Mouse (Mus musculus): ENCODE data around the gene Tbc1d10c. TPM values are rescaled to one million over a fixed set of nuclear protein-coding genes. Genes with fewer than 3 reads are reported as not detected.

The Tbc1d10c gene
- polyA plus RNA-seq, 1 experiment, result not detected

DNA sequence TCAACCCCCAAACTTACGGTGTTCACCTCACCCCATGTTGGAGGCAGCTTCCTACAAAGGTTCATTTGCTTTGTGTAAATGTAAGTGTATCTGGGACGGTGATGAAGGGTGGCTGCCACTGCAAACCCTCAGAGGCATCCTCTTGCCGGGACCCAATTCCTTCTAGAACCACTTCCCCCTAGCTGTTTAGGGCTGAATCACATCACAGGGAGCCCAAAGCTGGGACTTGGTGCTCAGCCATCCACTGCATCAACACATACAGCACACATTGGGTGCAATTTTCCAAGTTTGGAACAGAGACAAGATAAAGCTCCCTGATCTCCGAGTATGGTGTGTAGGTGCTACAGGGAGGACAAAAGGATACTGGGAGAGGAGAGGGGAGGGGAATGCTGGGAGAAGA lies 13.8 kb upstream of the Tbc1d10c start:
- Histone ChIP-seq H3K4me3 (ENCODE audit: insufficient read depth, low read depth, low read length) (no peak overlapping the region), H3K4me1 (ENCODE audit: control insufficient read depth, insufficient read depth, insufficient read length, low read length) (peaks cover 7% of the 10 kb centered on the region; the same call in 1 of the 2 replicates), H3K27ac (replicated peaks; ENCODE audit: low read depth, low read length) (no peak overlapping the region)

DNA sequence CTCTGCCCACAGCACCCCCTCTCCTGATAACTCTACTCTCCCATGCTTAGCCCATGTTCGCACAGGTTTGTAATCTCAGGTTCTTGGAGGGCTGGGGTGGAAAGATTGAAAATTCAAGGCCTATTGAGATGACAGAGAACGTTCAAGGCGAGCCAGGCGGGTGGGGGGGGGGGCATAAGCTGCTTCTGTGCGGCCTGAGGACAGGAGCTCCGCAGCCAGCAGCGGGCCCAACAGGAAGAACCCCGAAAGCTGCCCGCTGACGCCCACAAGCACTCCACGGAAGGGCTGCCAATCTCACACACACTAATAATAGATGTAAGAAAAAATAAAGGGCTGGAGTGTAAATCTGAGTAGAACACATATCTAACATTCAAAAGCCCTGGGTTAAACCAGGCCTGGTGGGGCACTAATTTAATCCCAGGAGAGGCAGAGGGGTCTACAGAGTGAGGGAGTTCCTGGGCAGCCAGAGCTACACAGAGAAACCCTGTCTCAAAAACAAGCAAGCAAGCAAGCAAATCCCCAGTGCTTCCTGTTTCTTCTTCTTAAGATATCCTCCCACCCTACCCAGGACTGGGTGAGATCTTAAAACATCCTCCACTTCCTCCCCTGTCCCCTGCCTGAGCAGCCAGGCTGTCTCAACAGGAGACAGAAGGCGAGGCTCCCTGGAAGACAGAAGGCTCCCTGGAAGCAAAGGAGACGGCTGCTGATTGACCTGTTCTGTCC lies 12.7 kb upstream of the Tbc1d10c start:
- Histone ChIP-seq H3K4me1 (ENCODE audit: control insufficient read depth, insufficient read depth, insufficient read length, low read length) (peaks cover 7% of the 10 kb centered on the region; the same call in 1 of the 2 replicates), H3K4me3 (ENCODE audit: insufficient read depth, low read depth, low read length) (no peak overlapping the region), H3K27ac (replicated peaks; ENCODE audit: low read depth, low read length) (no peak overlapping the region)

DNA sequence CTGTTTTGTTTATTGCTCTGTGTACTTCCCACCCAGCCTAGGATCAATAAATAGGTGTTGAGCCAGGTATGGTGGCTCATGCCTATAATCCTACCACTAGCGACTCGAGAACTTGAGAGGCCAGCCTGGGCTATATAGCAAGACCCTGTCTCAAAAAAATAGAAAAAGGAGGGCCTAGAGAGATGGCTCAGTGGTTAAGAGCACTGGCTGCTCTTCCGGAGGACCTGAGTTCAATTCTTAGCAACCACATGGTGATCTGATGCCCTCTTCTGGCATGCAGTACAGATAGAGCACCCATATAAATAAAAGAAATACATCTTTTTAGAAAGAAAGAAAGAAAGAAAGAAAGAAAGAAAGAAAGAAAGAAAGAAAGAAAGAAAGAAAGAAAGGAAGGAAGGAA lies 12.1 kb upstream of the Tbc1d10c start:
- Histone ChIP-seq H3K4me3 (ENCODE audit: insufficient read depth, low read depth, low read length) (no peak overlapping the region), H3K27ac (replicated peaks; ENCODE audit: low read depth, low read length) (no peak overlapping the region), H3K4me1 (ENCODE audit: control insufficient read depth, insufficient read depth, insufficient read length, low read length) (peaks cover 7% of the 10 kb centered on the region; the same call in 1 of the 2 replicates)

DNA sequence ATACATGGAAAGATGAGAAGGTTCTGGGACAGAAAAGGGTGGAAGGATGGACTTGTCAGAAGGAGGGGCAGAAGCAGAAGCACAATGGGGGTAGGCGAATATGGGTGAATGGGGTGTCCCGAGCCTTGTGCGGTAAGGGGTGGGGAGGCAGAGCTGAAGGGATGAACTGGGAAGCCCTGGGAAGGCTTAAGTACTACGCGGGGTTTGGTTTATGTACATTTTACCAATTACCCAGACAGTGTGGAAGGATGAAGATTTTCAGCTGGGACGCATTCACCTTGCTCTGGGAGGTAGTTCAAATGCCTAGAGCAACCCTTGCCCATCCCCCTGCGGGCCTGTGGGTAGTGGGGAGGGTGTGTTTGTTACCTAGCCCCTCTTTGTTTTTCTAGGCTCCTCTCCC lies 11.1 kb upstream of the Tbc1d10c start:
- H3K4me1 ChIP-seq (ENCODE audit: control insufficient read depth, insufficient read depth, insufficient read length, low read length), result peaks cover 7% of the 10 kb centered on the region; the same call in 1 of the 2 replicates
- no peak overlapping the region for H3K27ac ChIP-seq (replicated peaks; ENCODE audit: low read depth, low read length)
- H3K4me3 ChIP-seq (ENCODE audit: insufficient read depth, low read depth, low read length), result peak overlapping the region; percentile 70

DNA sequence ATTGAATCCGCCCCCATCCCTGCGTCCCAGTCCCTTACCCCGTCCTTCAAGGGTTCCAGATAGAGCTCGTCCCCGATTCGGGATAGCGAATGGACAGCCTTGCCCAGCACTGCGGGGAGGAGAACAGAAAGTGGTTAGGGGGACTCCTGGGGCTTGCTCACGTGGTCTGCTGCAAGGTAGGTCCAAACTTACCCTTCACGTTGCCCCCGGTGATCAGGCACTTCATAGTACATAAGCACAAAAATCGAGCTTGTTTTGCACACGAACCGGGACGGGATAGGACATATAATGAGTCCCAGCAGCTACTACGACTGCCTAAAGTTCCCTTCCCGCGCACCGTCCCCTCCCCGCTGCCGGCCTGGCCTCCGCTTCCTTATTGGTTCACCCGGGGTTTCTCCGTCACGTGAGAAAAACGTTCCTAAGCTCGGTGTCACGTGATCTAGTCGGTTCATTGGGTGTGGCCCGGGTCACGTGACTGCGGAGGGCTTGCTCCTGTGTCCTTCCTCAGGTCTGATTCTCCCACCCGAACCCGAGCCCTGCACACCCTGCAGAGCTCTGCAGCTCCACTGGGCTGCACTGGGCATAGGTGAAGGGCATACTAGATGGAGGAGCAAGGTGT lies 10.3 kb upstream of the Tbc1d10c start, which contains the start of gene Rad9a:
Gene Rad9a, minus strand, starts transcription at position 372 of the 619 bp plus-strand sequence.
- H3K27ac ChIP-seq (replicated peaks; ENCODE audit: low read depth, low read length), result peak within 1 kb of the TSS; percentile 58
- peak within 1 kb of the TSS; percentile 70 for H3K4me3 ChIP-seq (ENCODE audit: insufficient read depth, low read depth, low read length)

DNA sequence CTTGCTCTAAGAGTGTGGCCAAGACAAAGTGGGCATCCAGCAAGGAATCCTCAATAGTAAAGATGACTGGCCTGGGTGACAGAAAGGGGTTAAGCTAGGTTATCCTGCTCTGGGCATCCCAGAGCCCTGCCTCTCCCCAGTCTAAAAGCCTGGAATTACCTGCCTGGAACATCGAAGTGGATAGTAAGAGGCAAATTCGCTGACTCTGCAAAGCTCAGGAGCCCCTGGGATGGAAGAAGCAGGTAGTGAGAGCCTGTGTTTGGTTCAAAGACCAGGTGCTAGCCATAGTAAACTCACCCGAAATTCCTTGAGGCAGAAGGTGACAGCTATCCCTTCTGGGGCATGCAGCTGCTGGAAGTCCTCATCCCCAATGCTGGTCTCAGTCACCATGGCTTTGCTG lies 6.1 kb upstream of the Tbc1d10c start:
- H3K27ac ChIP-seq (replicated peaks; ENCODE audit: low read depth, low read length), result no peak overlapping the region
- H3K4me1 ChIP-seq (ENCODE audit: control insufficient read depth, insufficient read depth, insufficient read length, low read length), result peaks cover 24% of the 10 kb centered on the region
- no peak overlapping the region for H3K4me3 ChIP-seq (ENCODE audit: insufficient read depth, low read depth, low read length)

More for the DNA sequence above, 10.3 kb upstream of the Tbc1d10c start, which contains the start of gene Rad9a:
- H3K4me1 ChIP-seq (ENCODE audit: control insufficient read depth, insufficient read depth, insufficient read length, low read length), result peaks cover 10% of the 10 kb centered on the region

DNA sequence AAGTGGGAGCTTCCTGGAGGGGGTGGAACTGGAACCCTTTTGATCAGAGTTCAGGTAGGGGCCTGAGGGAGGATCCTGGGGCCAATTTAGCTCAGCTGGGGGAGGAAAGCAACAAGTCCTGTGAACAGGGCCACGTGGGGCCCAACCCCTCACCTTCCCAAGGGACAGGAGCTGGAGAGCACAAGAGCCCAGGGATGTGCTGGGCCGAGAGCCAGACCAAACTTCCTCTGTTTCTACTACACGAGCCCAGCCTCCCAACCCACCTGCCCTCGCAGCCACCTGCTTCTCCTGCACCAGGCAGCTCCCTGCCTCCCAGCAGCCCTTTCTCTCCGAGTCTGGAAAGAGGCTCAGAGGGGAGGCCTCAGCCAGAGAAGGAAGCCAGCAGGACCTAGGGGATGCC lies 5.5 kb upstream of the Tbc1d10c start:
- Histone ChIP-seq H3K27ac (replicated peaks; ENCODE audit: low read depth, low read length) (no peak overlapping the region), H3K4me1 (ENCODE audit: control insufficient read depth, insufficient read depth, insufficient read length, low read length) (peaks cover 24% of the 10 kb centered on the region)

DNA sequence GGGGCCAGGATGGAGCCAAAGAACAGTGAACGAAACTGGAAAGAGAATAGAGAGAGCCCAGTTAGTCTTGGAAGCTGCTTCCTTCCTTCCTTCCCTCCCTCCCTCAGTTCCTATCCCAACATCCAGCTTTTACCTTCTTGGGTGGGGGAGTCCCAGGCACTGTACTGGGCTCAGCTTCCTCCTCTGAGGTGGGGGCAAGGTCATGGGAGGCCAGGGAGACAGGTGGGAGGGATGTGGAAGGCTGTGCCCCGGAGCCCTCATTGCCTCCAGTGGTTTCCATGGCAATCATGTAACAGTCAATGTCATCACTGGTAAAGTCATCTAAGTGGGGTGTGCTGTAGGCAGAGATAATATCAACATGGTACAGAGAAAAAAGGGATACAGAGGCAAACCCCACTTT lies 5.0 kb upstream of the Tbc1d10c start:
- Histone ChIP-seq H3K4me3 (ENCODE audit: insufficient read depth, low read depth, low read length) (no peak overlapping the region), H3K4me1 (ENCODE audit: control insufficient read depth, insufficient read depth, insufficient read length, low read length) (peaks cover 24% of the 10 kb centered on the region), H3K27ac (replicated peaks; ENCODE audit: low read depth, low read length) (no peak overlapping the region)

More for the DNA sequence above, 5.5 kb upstream of the Tbc1d10c start:
- H3K4me3 ChIP-seq (ENCODE audit: insufficient read depth, low read depth, low read length), result no peak overlapping the region

DNA sequence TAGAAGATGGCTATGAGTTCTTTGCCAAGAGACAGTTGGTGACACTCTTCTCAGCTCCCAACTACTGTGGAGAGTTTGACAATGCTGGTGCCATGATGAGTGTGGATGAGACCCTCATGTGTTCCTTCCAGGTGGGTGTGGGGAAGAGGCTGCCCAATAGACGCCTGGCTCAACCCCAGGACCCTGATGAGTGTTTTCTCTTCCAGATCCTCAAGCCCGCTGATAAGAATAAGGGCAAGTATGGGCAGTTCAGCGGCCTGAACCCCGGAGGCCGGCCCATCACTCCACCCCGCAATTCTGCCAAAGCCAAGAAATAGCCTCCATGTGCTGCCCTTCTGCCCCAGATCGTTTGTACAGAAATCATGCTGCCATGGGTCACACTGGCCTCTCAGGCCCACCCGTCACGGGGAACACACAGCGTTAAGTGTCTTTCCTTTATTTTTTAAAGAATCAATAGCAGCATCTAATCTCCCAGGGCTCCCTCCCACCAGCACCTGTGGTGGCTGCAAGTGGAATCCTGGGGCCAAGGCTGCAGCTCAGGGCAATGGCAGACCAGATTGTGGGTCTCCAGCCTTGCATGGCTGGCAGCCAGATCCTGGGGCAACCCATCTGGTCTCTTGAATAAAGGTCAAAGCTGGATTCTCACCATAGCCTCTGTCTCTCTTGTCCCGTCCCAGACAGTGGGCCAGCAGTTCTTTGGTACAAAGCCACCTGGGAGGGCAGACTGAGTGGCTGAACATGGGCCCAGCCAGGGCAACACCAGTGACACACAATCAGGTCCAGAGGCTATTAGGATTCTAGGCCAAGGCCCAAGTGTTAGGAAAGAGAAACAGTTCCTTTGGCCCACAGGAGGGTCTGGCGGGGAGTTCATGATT lies 3.9 kb upstream of the Tbc1d10c start:
- Histone ChIP-seq H3K27ac (replicated peaks; ENCODE audit: low read depth, low read length) (no peak overlapping the region), H3K4me3 (ENCODE audit: insufficient read depth, low read depth, low read length) (no peak overlapping the region), H3K4me1 (ENCODE audit: control insufficient read depth, insufficient read depth, insufficient read length, low read length) (peaks cover 17% of the 10 kb centered on the region)

DNA sequence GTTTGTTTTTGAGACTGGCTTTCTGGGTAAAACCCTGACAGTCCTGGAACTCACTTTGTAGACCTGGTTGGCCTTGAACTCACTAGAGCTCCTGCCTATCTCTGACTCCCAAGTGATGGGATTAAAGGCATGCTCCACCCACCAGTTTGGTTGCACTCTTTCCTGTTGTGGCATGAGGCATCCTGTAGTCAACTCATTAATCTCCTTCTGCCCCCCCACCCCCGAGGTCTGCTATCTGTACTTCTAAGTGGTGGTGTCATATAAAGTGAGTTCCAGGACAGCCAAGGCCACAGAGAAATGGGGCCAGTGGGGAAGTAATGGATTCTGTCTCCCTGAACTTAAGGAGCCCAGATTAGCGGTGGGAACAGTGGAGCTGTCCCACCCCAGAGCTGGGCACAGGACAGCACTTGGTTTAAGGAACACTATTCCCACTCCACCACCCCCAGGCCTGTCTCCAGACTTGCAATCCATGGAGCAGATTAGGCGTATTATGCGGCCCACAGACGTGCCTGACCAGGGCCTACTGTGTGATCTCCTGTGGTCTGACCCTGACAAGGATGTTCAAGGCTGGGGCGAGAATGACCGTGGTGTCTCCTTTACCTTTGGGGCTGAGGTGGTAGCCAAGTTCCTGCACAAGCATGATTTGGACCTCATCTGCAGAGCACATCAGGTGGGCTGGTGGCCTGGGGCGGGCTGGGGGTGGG lies 3.1 kb upstream of the Tbc1d10c start:
- H3K4me3 ChIP-seq (ENCODE audit: insufficient read depth, low read depth, low read length), result no peak overlapping the region
- peaks cover 17% of the 10 kb centered on the region for H3K4me1 ChIP-seq (ENCODE audit: control insufficient read depth, insufficient read depth, insufficient read length, low read length)
- no peak overlapping the region for H3K27ac ChIP-seq (replicated peaks; ENCODE audit: low read depth, low read length)

DNA sequence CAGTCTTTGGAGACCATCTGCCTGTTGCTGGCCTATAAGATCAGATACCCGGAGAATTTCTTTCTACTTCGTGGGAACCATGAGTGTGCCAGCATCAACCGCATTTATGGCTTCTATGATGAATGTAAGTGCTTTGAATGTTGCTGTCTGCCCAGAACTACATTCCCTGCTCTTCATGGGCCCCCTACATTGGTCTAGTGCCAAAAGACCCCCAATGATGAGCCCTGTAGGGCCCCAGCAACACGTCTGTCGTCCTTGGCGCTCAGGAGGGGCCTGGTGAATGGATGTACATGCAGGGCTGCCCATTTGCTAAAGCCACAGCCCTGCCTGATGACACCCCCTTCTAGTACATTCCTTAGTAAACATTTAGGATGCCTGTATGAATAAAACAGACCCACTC lies 2.0 kb upstream of the Tbc1d10c start:
- H3K27ac ChIP-seq (replicated peaks; ENCODE audit: low read depth, low read length), result no peak overlapping the region

DNA sequence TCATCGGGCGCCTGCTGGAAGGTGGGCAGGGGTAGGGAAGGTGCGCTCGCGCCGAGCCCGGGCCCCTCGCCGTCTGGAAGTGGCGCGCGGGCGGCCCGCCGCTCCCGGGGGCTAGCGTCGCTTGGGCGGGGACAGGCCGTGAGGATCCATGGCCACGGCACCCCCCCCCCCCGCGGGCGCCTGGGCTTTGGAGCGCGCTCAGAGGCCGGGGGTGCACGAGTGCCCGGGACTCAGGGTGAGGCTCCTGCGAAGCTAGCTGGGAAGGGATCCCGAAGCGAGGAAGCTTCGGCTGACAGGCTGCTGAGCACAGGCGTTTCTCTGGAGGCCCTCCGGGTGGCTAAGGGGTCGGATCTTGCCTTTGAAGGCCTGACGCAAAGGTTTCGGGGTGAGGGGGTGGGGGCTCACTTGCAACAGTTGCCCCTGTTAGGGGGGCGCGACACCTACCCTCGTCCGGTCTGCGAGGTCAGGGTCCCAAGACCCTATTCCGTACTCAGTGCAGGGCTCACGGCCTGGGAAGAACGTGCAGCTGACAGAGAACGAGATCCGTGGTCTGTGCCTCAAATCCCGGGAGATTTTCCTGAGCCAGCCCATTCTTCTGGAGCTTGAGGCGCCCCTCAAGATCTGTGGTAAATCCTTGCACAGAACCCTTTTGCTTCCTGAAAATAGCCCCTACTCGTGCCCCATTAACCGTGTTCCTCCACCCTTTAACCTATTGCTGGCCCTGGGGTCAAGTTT lies 1.3 kb upstream of the Tbc1d10c start:
- Histone ChIP-seq H3K27ac (replicated peaks; ENCODE audit: low read depth, low read length) (peak overlapping the region; percentile 84), H3K4me3 (ENCODE audit: insufficient read depth, low read depth, low read length) (peak overlapping the region; percentile 94), H3K4me1 (ENCODE audit: control insufficient read depth, insufficient read depth, insufficient read length, low read length) (peaks cover 17% of the 10 kb centered on the region)

More for the DNA sequence above, 2.0 kb upstream of the Tbc1d10c start:
- Histone ChIP-seq H3K4me3 (ENCODE audit: insufficient read depth, low read depth, low read length) (peak overlapping the region; percentile 94), H3K4me1 (ENCODE audit: control insufficient read depth, insufficient read depth, insufficient read length, low read length) (peaks cover 17% of the 10 kb centered on the region)

DNA sequence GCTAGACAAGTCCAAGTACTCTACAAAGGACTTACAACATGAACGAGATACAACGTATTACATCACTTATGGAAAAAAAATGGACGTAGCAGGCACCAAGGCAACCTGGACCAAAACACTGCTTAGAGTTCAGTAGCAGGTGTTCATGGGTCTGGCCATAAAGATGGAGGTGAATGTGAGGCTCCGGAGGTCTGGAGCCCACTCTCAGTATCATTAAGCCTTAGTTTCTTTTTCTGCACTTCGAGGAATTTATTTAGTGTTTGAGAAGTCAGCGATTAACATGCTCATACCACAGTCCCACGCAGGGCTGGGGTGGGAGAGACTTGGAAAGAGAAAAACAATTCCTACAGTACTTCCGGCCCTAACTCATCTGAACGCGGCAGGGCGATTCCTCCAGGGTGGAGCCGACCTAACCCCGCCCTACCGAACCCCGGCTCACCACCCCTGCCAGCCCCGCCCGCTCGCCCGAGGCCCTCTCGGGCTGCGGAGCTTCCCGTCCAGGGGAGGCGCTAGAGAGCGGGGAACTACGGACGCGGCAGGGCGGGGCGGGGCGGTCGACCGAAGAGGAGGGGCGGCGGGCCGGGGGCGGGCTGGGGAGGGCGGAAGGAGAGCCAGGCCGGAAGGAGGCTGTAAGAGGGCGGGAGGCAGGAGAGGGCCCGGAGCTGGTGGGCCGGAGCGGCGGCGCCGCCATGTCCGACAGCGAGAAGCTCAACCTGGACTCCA lies 605 bp upstream of the Tbc1d10c start, which contains the start of gene Ppp1ca:
Gene Ppp1ca, plus strand, starts transcription at position 538 of the 723 bp plus-strand sequence.
- H3K4me1 ChIP-seq (ENCODE audit: control insufficient read depth, insufficient read depth, insufficient read length, low read length), result peaks cover 16% of the 10 kb centered on the region

More for the DNA sequence above, 605 bp upstream of the Tbc1d10c start, which contains the start of gene Ppp1ca:
- H3K27ac ChIP-seq (replicated peaks; ENCODE audit: low read depth, low read length), result peak within 1 kb of the TSS; percentile 84
- H3K4me3 ChIP-seq (ENCODE audit: insufficient read depth, low read depth, low read length), result peak within 1 kb of the TSS; percentile 94
